Mouse (Mus musculus) hindlimb bud, embryonic 11.5 days (tissue): ENCODE data around the gene Sipa1l3.

Experiments used
- DNase-seq: peaks from one replicate; pipeline ENCODE4 v3.0.0-alpha.2; 2012; ENCODE audit warnings: low read depth, low spot score; ENCODE audit errors: extremely low spot score

Sipa1l3 gene

DNA sequence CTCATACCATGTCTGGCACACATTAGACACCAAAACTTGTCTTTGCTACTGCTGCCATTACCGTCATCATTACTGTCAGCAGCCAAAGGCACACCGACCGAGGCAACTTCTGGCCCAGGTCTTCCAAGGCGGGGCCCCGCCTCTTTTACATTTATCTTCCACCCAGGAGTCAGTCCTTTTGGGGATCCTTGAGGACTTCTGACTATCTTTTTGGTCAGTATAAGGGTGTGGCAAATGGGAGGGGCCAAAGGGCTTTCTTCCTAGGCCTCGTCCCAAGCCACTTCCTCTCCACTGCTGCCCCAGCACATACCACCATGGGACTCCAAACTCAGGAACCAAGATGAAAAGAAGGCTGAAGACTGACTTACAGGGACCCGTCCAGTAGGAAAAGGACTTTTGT is 9.9 kb downstream of the Sipa1l3 start:
- no peak for DNase-seq

- no peak for DNase-seq
Observed at GRCm38 (mm10) chr7:29505337-29506318, 12.8 kb downstream of the Sipa1l3 start.

- no peak for DNase-seq
Observed at GRCm38 (mm10) chr7:29504683-29505290, 13.7 kb downstream of the Sipa1l3 start.

DNA sequence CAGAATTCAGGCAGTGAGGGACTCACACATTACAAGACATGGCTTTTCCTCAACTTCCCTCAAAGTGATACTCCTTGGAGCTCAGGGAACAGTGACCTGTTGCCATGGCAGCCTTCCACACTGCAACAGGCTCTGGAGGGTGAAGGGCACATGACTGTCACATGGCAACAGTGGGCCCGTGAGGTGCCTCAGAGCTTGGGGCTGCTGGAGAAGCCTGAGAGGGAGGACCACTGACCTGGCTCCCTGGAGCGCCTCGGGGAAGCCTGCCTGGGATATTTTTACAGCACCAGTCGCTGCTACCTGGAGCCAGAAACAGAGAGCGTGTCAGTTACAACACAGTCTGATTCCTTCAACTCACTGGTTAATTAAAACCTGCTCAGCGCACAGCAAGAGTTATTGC is 14.8 kb downstream of the Sipa1l3 start:
- DNase-seq = no peak

GRCm38 (mm10) chr7:29501214-29501613 is 17.2 kb downstream of the Sipa1l3 start:
- DNase-seq = no peak

DNA sequence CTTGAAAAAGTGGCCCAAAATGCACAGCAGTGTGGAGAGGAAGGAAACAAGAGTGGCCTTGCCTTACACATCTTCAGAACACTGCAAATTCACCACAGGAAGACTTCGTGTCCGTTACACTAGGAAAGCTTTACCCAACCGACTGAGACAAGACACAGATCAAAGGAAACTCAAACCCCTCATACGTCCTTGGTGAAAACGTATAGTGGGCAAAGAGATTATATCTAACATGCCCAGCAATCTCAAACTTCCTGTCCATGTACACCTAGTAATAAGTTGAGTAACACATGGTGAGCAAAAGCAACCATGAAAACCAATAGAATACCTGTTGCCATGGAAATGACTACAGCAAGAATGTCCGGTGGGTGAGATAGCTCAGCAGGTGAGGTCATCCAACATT is 19.4 kb downstream of the Sipa1l3 start:
- DNase-seq = no peak

DNA sequence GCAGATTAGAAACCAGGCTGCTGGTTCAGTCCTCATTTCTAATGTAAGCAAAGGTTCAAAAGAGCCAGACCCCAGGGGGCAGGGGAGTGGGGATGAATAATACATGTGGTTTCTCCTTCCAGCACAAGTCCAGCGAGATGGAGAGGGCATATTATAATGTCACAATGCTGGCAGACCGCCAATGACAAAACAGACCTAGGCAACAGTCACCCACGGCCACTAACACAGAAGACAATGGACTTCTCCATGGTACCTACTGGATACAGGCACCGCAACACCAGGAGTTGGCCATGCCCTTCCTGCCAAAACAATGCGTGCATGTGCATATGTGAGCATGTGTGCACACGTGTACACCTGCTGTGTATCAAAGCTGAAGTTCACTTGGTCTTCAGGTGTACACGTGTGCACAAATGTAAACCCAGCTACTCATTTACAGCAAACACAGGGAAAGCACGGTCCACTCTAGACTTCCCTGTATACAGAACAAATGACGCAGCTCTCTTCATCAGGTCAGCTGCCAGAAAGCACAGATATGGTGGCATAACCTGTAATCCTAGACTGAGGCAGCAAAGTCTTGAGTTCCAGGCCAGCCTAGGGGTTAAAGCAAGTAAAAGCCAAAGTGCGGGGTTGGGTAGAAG is 21.4 kb downstream of the Sipa1l3 start:
- no peak for DNase-seq

- DNase-seq = no peak
Observed at GRCm38 (mm10) chr7:29496332-29496731, 22.1 kb downstream of the Sipa1l3 start.

DNA sequence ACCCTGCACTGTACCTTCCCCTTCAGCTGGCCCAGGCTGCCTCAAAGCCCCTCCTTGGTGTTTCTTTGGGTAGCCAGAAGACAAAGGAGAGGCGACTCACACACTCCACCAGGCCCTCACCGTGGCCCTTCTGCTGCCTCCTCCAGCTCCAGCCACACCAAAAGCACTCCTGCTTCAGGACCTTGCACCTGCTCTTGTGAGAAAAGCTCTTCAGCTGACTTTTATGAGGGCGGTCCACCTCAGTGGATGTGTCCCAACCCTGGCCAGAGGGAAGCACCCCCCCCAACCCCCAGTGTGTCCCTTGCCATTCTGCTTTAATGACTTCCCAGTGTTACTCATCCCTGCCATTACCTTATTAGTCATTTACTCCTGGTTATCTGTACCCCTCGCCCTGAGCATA is 22.6 kb downstream of the Sipa1l3 start:
- no peak for DNase-seq

GRCm38 (mm10) chr7:29494854-29495253 is 23.6 kb downstream of the Sipa1l3 start:
- no peak for DNase-seq

DNA sequence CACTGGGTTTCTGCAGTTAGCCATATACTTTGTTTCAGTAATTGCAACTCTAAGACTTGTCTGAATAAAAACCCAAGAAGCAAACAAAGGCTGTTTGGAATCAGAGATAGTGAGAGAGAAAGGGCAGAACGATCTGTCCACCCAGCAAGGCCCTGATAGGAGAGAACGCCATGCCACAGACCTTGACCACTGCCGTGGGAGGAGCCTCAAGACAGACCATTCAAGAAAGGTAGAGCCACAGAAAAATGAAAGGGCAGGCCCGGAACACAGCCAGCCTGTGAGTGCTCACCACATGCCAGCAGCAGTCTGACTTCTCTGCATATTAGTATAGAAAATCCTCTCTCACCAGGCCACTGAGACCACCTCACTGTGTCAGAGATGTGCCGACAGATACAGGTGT is 24.4 kb downstream of the Sipa1l3 start:
- no peak for DNase-seq

GRCm38 (mm10) chr7:29492992-29493391 is 25.4 kb downstream of the Sipa1l3 start:
- no peak for DNase-seq

- no peak for DNase-seq
Observed at GRCm38 (mm10) chr7:29491861-29492260, 26.6 kb downstream of the Sipa1l3 start.

DNA sequence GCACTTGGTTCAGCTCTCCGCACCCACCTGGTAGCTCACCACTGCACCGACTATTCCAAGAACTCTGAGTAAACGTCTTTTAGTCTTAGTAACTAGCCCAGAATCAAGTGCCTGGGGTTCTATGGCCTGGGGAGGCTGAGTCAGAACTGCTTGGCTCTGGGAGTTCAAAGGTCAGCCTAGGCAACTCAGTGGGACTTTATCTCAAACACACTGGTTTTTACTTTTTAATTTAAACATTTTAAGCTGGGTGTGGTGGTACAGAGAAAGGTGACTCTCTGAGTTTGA is 27.0 kb downstream of the Sipa1l3 start:
- no peak for DNase-seq

DNA sequence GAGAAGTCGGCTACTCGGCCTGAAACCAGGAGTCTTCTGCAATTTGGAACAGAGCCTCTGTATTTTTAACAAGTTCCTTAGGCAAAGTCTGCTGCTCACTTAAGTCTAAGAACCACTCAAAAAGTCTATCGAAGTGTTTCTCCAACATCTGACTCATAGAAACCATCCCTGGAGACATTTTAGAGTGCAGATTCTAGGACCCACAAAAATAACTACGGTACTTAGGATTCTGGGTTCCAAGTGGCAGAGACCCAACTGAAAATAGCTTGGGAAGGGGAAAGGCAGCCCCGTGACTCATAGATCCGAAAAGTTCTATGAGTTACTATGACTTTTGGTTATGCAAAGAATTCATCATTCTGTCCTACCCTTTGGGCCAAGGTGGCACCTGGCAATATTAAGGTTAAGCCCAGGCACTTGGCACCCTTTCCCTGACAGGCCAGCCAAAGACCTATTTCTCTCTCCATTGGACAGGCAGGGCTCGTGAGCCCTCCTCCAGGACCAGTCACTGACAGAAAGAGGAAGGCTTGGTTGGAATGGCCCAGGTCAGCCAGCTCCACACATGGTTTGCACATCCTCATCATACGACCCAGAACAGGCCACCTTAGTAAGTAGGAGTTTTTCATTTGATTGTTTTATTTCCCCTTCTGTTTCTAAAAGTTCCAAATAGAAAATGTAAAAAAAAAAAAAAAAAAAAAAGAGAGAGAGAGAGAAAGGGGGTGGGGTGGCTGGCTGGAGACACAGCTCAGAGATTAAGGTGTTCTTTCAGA is 27.6 kb downstream of the Sipa1l3 start:
- DNase-seq = no peak

DNA sequence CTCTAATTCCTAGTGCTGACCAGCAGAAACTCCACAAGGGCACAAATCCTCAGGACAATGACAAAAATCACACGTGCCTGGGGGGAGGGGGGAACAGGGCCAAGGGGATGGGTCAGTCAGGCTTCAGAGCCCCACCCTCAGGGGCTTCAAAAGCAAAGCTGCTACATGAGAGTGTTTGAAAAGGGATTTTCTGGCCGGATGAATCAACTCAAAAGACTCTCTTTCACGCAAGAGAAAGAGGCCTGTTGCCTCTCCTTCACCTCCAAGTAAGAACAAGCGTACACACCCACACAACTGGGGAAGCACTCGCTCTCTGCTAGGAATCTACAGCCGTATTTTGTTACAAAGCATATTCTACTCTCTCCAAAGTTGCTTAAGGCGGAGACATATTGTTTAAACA is 28.6 kb downstream of the Sipa1l3 start:
- no peak for DNase-seq

GRCm38 (mm10) chr7:29489364-29489763 is 29.1 kb downstream of the Sipa1l3 start:
- DNase-seq = no peak

GRCm38 (mm10) chr7:29486753-29487152 is 31.7 kb downstream of the Sipa1l3 start:
- DNase-seq = no peak

DNA sequence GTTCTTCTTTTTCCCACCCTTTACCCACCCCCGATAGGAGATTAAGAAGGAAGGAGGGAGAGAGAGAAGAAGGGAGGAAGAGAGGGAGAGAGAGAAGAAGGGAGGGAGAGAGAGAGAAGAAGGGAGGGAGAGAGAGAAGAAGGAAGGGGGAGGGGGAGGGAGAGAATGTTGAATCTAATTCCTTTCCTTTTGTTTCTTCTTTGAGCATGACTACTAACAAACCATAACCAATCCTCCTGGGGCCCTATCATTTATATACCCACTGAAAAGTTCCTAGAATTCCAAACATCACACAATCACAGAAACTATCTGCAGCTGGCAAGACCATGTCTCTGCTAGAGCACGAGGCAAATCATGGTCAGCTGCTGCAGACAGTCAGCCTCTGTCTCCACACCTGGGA is 32.7 kb downstream of the Sipa1l3 start:
- no peak for DNase-seq

- no peak for DNase-seq
Observed at GRCm38 (mm10) chr7:29483556-29483955, 34.9 kb downstream of the Sipa1l3 start.
